Mouse (Mus musculus) mesoderm, embryonic 11.5 days (tissue): ENCODE results near the gene Lama5.
"Not testable (repeated sequence)": the region's sequence is repeated elsewhere in the genome, so short reads cannot be mapped to it uniquely, and the experiment has no call there.

Experiments
- DNase-seq: peaks from one replicate; pipeline ENCODE4 v3.0.0-alpha.2; 2012; ENCODE audit warnings: low read depth, low spot score

Gene Lama5

DNA sequence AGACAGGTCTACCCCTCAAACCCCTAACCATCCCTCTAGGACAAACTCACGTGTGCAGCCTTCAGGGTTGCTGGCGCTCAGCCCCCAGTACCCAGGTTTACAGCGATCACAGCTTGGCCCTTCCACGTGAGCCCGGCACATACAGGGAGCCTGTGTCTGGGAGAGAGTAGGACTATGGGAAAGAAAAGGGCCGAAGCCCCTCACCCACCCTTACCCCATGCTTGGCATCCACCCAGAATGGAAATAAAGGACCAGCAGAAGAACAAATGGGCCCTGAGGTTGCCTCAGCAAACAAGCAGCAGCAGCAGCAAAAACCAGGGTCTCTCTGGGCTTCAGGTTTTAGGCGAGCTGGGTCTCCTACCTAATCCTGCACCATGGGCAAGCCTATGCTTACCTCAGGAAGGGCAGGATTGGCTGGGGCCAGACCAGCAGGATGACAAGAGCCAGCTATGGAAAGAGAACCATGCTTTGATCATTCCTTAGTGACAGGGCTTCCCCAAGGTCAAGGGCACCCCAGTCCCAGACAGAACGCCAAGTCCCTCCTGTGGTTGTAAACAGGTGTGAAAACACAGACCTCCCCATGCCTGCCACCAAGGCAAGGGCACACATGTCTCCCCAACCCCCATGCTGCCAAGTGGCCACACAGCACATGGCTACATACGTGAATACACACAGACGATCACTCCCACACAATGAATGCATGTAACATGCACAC lies 28.2 kb downstream of the Lama5 start:
- DNase-seq = no peak

DNA sequence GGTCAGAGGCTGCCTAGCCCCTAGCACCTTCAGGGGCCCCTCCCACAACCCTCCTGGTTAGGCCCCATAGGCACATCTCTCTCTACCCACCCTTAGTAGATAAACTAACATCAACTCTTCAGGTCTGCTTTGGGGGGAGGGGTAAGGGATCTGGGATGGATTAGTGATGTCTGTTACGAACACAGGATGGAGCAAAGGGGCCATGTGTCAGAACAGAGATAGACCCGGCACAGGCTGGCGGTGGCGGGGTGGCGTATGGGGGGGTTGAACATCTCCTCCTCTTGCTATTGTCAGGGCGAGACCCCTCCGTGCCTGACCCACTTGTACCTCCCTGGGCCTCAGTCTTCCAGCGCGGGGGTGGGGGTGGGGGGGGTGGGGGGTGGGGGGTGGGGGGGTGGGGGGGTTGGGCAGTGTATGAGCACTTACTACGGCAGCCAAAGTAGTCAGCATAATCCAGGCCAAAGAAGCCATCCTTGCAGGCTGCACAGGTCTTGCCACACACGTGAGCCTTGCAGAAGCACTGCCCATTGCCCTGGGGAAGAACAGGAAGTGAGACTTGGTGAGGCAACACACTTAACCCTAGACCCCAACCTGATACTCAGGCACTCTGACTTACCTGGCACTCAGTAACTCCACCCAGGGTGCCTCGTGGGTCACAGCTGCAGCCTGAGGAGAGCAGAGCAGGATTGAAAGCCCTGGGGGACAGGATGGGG lies 28.9 kb downstream of the Lama5 start:
- DNase-seq = no peak

DNA sequence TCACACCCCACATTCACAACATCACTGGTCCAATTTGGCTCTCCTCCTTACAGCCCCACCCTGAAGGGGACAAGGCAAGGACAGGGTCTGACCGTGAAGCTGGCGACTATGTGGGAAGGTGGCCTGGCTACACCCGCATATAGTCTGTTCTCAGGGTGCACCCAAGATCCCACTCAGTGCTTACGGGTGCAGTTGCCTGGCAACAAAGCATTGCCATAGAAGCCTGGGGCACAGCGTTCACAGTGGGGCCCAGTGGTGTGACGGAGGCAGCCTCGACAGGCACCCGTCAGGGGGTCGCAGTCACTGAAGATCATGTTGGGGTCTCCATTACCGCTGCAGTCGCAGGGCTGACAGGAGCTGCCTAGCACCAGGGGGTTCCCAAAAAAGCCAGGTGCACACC lies 38.3 kb downstream of the Lama5 start:
- no peak for DNase-seq

DNA sequence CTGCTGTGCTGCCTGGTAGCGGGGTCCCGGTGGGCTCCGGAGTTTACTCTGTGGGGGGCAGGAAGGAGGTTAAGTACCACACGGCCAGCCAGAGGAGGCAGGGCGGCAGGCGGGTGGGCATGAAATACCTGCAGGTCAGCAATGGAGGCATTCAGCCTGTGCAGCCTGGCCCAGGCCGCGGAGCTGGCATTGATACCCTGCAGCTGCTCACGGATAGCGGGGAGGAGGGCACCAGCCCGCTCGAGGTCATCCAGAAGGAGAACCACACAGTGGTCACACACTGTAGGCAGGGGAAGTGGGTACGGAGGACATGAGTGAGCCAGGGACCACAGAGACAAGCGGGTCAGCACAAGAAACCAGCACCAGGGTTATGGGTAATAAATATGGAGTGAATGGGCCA lies 40.0 kb downstream of the Lama5 start:
- no peak for DNase-seq

DNA sequence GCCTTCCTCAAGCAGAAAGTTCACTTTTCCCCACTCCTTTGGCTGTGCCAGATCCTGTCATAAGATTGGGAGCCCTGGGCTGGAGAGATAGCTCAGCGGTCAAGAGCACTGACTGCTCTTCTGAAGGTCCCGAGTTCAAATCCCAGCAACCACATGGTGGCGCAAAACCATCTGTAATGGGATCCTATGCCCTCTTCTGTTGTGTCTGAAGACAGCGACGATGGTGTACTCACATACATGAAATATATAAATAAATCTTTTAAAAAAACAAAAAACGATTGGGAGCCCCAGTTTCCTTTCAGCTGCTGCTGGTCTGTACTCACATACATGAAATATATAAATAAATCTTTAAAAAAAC lies 40.9 kb downstream of the Lama5 start:
- no peak for DNase-seq

DNA sequence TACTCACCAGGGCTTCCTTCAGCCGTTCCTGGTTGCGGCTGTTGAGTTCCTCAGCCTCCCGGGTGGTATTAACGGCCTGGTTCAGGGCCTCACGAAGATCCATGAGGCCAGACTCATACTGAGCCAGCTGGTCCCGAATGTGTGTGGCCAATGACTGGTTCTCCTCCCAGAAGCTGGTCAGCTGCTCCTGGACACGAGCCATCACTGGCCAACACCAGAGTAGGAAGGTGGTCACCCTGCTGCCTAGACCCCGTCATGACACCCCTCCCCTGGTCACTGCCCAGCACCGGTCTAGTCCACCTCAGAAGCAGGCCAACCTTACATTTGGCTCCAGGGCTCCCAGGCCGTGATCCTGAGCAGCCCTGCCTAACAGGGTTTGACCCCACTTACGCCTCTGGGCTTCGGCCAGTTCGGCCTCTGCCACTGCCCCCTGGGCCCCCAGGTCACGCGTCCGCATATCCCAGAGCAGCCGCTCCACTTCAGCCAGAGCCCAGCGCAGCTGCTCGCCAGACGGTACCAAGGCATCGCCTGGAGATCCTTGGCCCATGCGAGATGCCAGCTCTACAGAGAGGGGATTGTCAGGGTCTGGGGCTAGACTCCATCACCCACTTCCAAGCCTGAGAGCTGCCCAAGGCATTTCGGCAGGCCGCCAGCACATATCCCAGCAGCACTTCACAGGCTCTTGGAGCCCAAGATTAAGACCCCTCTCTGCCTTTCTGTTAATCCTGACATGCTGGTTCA lies 41.5 kb downstream of the Lama5 start:
- no peak for DNase-seq

DNA sequence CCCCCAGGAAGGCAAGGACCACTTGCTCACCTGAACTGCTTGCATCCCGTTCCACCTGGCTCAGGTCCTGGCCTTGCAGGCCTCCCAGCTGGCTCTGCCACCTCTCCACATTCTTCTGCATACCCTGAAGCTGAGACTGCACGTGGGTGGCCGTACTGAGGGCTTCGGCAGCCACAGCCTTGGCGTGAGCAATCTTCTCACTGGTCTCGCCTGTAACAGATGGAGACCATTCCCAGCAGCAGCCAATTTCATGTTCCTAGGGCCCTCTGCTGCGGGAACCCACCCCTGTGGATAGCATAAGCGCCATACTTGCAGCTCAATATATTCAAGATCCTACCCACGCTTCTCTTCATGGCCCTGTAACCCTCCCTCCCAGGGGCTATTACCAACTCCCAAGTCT lies 44.1 kb downstream of the Lama5 start:
- DNase-seq = no peak

DNA sequence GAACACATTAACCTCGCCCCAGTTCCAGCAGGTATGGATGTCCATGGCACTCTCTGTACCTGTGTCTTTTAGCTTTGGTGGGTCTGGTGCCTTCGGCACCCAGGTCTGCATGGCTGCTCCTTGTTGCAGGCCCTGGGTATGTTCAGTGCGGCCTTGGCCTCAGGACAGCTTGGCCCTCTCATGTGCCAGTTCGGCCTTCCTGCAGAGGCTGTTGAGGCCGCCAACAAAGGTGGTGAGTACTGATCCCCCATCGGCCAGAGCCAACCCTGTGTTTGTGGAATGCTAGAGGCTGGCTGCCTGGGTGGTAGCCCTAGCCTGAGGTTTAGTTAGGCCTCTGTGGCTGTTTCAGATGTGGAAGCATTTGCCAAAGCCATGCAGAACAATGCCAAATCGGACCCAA lies 49.9 kb downstream of the Lama5 start:
- DNase-seq = no peak

DNA sequence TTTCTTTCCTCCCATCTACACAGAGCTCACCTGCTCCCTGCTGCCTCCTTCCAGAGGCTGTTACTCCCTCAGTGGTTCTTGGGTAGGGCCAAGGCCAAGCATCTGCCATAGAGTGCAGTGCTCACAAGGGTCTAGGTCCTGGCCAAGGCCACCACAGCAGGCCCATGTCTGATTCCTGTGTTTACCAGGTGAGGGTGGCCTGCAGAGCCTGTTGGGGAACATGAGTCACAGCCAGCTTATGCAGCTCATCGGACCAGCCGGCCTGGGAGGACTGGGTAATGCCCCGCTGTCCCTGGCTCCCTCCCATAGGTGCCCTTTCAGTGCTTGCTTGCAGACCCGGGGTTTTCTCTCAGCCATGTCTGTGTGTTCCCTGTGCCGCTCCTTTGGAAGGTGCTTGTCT lies 51.5 kb downstream of the Lama5 start:
- DNase-seq = no peak

DNA sequence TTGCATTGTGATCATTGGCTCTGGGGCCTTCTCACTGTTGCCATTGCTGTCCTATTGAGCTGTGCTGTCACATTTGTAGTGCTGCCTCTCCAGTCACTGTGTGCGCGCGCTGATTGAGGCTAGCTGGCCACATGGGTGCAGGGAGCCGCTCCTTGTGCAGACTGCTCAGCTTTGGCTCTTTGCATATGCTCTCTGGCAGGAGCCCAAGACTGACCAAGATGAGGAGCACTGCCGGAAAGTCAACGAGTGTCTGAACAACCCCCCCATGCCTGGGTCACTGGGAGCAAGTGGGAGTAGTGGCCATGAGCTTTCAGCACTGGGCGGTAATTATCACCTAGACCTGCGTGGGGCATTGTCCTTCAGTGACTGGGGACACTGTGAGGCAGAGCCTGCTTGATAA lies 51.9 kb downstream of the Lama5 start:
- DNase-seq = not testable (repeated sequence)

DNA sequence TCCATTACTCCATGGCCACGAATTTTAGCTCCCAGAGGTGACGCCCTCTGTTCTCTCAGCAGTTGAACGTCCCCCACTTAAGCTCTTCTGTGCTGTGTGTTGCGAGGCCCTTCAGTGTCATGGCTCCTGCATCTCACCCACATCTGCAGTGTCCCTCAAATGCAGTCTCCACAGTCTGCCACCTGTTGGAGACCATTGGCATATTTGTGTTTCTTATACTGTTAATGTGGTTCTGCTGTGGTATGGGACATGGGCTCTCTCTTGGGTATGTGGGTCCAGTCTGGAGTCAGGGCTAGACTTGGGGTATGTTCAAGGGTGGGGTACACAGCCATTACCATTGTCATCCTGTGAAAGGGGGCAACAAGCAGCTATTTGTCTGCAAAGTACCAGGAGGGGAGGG lies 52.5 kb downstream of the Lama5 start:
- no peak for DNase-seq

DNA sequence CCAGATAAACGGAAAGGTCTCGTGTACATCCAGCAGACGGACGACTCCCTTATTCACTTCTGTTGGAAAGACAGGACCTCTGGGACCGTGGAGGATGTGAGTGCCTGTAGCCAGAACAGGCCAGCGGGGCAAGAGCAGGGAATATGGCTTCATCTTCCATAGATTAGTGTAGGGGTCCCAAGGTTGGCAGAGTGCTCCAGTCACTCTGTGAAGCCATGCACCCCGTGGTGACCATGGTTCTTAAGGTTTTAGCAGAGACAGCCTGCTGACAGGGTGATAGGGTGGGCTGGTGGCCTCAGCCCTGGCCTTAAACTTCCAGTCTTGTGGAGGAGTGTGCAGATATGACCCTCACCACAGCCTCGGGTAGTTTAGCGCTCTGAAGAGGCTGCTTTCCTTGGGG lies 53.5 kb downstream of the Lama5 start:
- DNase-seq = no peak

DNA sequence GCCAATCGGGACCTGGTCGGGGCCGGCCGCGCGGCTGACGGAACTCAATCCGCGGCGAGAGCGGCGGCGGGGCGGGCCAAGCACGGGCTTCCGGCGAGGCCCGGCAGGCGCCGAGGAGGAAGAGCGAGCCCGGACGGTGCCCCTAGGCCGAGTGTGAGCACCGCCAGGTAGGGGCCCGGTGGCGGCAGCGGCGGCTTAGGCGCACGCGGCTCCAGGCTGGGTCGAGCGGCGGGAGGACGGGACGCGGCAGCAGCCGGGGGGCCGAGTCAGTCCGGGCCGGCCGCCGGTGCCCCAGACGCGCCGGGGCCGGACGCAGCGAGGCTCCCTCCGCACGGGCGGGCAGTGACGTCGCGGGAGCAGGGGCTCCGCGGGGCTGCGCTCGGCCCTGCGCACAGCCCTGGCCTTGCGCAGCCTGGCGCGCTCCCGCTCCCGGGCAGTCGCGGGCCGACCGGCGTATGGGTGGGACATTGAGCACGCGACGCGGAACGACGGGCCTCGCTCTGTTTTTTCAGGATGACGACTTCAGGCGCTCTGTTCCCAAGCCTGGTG lies 54.1 kb downstream of the Lama5 start:
- DNase-seq = peak; percentile 42

DNA sequence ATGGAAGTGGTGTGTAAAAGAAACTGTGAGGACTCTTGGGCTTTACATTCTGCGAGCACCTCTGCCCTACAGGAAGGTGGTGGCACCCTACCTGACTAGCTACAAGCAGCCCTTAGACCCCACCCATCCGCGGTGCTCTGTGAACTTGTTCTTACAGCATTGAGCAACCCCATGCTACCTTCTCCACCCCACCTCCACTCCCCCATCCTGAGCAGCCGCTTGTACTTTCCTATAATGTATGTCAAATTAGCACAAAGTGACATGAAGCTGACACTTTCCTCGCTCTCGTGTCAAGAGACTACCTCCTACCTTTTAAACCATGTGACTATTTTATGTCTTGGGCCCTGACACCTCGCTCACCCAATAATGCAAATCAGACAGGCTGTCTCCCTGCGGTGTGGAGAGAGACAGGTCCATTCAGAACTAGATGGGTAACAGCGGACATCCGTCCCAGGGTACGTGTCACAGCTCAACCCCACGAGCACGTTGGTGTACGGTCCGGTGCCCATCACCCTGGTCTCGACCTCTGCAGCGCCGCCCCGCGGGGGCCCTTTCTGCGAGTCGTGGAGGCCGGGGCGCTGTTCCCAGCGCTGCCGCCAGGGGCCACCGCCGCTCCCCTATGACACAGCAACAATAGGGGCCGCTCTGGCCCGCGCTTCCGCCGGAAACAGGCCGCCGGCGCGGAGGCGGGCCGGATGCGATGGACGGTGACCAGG lies 54.7 kb downstream of the Lama5 start, which contains the start of gene Adrm1:
TSS of gene Adrm1 (plus strand) at position 680 of the 716 bp plus-strand sequence.
- DNase-seq = peak; percentile 97

DNA sequence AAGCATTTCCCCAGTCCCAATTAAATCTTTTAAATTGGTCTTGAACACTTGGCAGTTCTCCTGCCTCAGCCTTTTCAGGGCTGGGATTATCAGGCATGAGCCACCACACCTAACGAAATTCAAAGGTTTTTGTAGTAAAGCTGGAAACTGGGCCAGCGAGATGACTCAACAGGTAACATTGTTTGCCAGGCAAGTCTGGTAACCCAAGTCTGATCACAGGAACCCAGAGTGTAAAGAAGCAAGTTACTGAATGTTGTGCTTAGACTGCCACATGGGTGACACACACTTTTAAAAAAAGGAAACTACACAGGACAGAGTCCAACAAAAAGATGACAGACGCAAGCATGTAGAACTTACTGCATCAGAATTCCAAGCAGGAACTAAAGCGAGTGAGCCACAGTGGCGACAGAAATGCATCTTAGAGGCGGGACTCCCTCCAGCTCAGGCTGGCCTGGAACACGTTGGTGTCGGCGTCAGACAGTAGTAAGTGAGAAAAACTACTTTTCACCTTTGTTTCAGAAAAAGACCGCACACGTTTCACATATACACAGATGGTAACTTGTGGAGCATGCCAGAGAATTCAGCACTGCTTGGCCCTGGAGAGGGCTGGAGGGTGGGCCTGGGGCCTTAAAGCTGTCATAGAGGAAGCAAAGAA lies 55.4 kb downstream of the Lama5 start:
- DNase-seq = no peak

DNA sequence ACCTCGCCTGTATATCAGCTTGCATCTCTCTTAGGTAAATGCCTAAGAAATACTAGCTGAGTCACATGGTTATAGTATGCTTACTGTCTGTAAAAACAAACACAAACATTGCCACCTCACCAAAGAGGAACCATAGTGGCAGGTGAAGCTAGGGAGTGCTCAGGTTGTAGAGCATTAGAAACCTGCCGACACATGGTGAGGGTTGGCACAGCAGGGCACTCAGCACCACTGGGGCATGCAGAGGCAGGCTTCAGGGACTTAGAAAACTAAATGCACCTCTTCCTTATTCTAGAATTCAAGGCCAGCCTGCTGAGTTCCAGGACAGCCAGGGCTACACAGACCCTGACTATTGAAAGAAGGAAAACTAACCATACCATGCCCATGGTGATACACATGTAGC lies 58.8 kb downstream of the Lama5 start:
- DNase-seq = no peak

DNA sequence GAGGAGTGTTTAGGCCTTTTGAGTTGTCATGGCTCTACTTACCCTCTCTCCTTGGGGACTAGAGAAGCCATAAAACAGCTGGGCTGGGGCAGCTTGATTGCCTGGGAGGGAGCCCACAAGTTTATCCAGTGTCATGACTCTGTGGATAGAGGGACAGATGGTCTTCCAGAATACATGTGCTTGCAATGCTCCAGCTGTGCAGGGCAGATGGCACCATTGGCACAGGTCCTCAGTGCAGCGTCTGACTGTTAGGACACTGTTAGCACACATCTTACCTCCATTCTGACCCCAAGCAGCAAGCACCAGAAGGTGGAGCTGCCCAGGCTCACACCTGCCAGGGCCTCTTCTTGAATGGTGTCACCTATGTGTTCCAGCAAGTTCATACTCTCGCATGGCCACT lies 59.8 kb downstream of the Lama5 start:
- DNase-seq = no peak

DNA sequence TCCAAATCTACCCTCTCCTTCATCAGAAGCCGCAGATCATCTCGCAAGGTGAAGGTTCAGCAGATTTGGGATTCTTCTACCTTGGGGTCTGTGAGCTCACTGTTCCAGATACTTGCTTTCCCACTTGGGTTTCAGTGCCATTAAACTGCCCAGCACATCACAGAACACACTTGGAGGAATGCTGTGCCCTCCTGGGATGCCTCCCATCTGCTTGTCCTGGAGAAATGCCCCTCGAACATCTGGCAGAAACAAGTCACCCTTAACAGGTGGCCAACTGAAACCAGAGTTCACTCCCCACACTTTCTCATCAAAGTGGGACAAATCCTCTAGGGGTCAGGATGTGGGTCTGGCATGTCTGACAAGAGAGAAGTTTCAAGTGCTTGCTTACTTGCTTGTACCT lies 67.0 kb downstream of the Lama5 start:
- DNase-seq = no peak

DNA sequence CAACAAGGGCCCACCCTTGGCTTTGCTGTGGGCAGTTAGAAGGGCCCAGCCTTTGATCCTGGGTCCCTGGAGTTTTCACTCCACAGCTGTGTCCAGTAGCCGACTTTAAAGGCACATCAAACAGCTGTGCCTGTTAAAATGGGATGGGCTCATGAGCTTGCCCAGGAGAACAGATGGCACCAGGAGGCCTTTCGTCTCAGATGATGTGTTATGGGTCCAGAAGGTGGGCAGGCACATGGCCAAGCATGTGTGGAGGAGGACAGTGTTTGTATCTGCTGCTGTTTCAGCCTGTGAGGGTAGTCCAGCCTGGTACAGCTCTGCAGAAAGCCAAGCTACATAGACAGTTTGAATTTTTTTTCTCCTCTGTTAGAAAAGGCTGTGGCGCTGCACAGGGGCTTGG lies 70.9 kb downstream of the Lama5 start:
- no peak for DNase-seq

DNA sequence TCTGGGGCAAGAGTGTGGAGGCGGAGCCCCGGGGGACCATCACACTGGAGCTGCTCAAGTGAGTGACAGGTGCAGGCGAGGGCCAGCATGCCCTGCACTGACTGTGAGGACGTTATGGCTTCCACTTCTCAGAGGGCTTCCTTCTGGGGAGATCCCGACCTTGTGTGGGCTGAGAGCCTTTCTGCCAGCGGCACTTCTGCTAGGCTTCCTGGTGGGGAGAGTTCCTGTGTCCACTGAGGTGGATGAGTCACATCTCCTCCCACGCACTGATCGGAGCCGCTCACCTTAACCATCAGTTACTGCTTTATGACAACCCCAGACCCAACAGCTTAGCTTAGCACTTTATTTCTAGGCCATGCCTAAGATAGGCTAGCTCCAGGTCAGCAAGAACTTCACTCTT lies 77.1 kb downstream of the Lama5 start:
- no peak for DNase-seq

DNA sequence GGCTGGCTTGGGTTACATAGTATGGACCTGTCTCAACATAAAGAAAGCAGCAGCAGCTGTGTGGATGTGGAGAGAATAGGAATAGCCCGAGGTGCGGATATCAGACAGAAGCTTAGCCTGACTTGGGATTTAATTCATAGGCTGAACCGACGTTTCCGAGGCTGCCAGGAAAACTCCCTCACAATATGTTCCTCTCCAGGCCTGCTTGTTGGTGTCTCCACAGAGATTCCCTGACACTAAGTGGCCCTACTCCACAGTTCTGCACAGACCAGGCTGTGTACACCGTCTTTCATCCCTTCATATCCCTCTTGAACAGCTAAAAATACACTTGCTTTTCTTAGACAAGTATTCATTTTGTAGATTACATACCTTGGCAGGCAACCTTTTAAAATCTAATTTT lies 78.3 kb downstream of the Lama5 start:
- no peak for DNase-seq
